Mouse (Mus musculus) liver, postnatal 0 days (tissue): Measurements from ENCODE around the gene Gm20696.

Source experiments
- CTCF ChIP-seq: sonication (generic); IDR thresholded peaks from 2 replicates; pipeline ENCODE4 v1.5.1; 2016; ENCODE audit warnings: antibody characterized with exemption, low read depth
- EP300 ChIP-seq: IDR thresholded peaks from 2 replicates; pipeline ENCODE4 v1.6.1; 2016; ENCODE audit warnings: antibody characterized with exemption, low read depth, mild to moderate bottlenecking

DNA sequence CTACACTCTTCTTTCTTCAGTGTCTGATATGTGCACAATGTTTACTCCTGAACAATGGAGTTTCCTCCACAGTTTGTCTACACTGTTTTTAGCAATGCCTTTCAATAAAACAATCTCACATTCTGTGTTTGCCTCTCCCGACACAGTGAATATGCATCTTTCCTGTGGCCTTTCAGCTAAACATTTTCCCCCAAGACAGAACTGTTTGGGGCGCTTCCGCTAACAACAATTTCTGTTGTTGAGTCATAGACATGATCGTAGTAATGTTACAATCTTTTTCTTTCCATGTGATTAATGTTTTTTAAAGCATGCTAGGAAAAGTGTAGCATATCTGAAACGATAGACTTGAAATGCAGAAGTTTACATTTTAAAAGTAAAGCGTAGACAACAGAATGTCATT is 338.5 kb downstream of the Gm20696 start:
- TF ChIP-seq CTCF: no peak
- TF ChIP-seq EP300: no peak
